Mouse (Mus musculus): ENCODE data around the gene Zfp958. TPM values are rescaled to one million over a fixed set of nuclear protein-coding genes. Genes with fewer than 3 reads are reported as not detected.
"Not testable (repeated sequence)": the region's sequence is repeated elsewhere in the genome, so short reads cannot be mapped to it uniquely, and the experiment has no call there.

Gene Zfp958
- 10 to 100 TPM; 11.3 to 14.4 TPM for total RNA-seq (2021)

GRCm38 (mm10) chr8:4612932-4613853 lies at the start of gene Zfp958:
TSS of gene Zfp958 (plus strand) at chr8:4613167.
- intact Hi-C loops (cut with DNase I), result loop anchor here (5.0 kb wide), 1 partner anchor 64 kb away; no protein-coding TSS in a partner anchor
- DNase-seq (ENCODE audit: low spot score in 2 of 2), result peak; percentile 90 to 94

- DNase-seq (ENCODE audit: low spot score in 2 of 2), result no peak
- intact Hi-C loops (cut with DNase I), result loop anchor here (10.0 kb wide), 1 partner anchor 437 kb away; no protein-coding TSS in a partner anchor
Observed at GRCm38 (mm10) chr8:4581986-4582385, 31.0 kb upstream of the Zfp958 start.

GRCm38 (mm10) chr8:4582754-4583178 lies 30.2 kb upstream of the Zfp958 start:
- DNase-seq (ENCODE audit: low spot score in 2 of 2), result no peak
- intact Hi-C loops (cut with DNase I), result loop anchor here (10.0 kb wide), 1 partner anchor 438 kb away; no protein-coding TSS in a partner anchor

- DNase-seq (ENCODE audit: low spot score in 2 of 2), result no peak
- intact Hi-C loops (cut with DNase I), result loop anchor here (10.0 kb wide), 1 partner anchor 440 kb away; no protein-coding TSS in a partner anchor
Observed at GRCm38 (mm10) chr8:4584660-4585059, 28.3 kb upstream of the Zfp958 start.

- intact Hi-C loops (cut with DNase I), result loop anchor here (10.0 kb wide), 1 partner anchor 442 kb away; no protein-coding TSS in a partner anchor
- DNase-seq (ENCODE audit: low spot score in 2 of 2), result no peak
Observed at GRCm38 (mm10) chr8:4586356-4586755, 26.6 kb upstream of the Zfp958 start.

GRCm38 (mm10) chr8:4588165-4589000 lies 24.6 kb upstream of the Zfp958 start:
- intact Hi-C loops (cut with DNase I), result loop anchor here (2.0 to 10.0 kb wide), 2 partner anchors 176 to 444 kb away; no protein-coding TSS in a partner anchor
- peak in 1 of 2 experiments; percentile 8 for DNase-seq (ENCODE audit: low spot score in 2 of 2)

GRCm38 (mm10) chr8:4608896-4609295 lies 4.1 kb upstream of the Zfp958 start:
- intact Hi-C loops (cut with DNase I), result no loop called here
- no peak for DNase-seq (ENCODE audit: low spot score in 2 of 2)

GRCm38 (mm10) chr8:4611626-4612175 lies 1.3 kb upstream of the Zfp958 start:
- not testable (repeated sequence) for DNase-seq (ENCODE audit: low spot score in 2 of 2)
- intact Hi-C loops (cut with DNase I), result loop anchor here (5.0 kb wide), 1 partner anchor 66 kb away; no protein-coding TSS in a partner anchor

GRCm38 (mm10) chr8:4627349-4627748 lies 14.4 kb downstream of the Zfp958 start:
- DNase-seq (ENCODE audit: low spot score in 2 of 2), result no peak
- intact Hi-C loops (cut with DNase I), result no loop called here

- intact Hi-C loops (cut with DNase I), result no loop called here
Observed at GRCm38 (mm10) chr8:4637071-4637470, 24.1 kb downstream of the Zfp958 start.

GRCm38 (mm10) chr8:4642974-4643373 lies 30.0 kb downstream of the Zfp958 start:
- intact Hi-C loops (cut with DNase I); DNase-seq (ENCODE audit: low spot score in 2 of 2): not testable (repeated sequence)

More at GRCm38 (mm10) chr8:4637071-4637470, 24.1 kb downstream of the Zfp958 start:
- DNase-seq (ENCODE audit: low spot score in 2 of 2), result no peak

GRCm38 (mm10) chr8:4656536-4656935 lies 43.6 kb downstream of the Zfp958 start:
- intact Hi-C loops (cut with DNase I), result no loop called here
- no peak for DNase-seq (ENCODE audit: low spot score in 2 of 2)

- DNase-seq (ENCODE audit: low spot score in 2 of 2), result no peak
- intact Hi-C loops (cut with DNase I), result loop anchor here (5.0 kb wide), 1 partner anchor 63 kb away; the partner anchor contains the start of gene Zfp958
Observed at GRCm38 (mm10) chr8:4675191-4676003, 62.4 kb downstream of the Zfp958 start.

- no peak for DNase-seq (ENCODE audit: low spot score in 2 of 2)
- intact Hi-C loops (cut with DNase I), result loop anchor here (5.0 kb wide), 1 partner anchor 64 kb away; the partner anchor contains the start of gene Zfp958
Observed at GRCm38 (mm10) chr8:4676586-4676985, 63.6 kb downstream of the Zfp958 start.

- peak; percentile 97 to 98 for DNase-seq (ENCODE audit: low spot score in 2 of 2)
- intact Hi-C loops (cut with DNase I), result loop anchor here (5.0 kb wide), 1 partner anchor 65 kb away; the partner anchor contains the start of gene Zfp958
Observed at GRCm38 (mm10) chr8:4677265-4678217, 64.6 kb downstream of the Zfp958 start.

- DNase-seq (ENCODE audit: low spot score in 2 of 2), result peak; percentile 93 to 95
- intact Hi-C loops (cut with DNase I), result loop anchor here (5.0 kb wide), 1 partner anchor 66 kb away; the partner anchor contains the start of gene Zfp958
Observed at GRCm38 (mm10) chr8:4678218-4678907, 65.4 kb downstream of the Zfp958 start.

Data from left cerebral cortex, postnatal 36 days (tissue).